Mouse (Mus musculus) neural tube, embryonic 12.5 days (tissue): ENCODE data around the gene Gm21943. TPM values are rescaled to one million over a fixed set of nuclear protein-coding genes. Genes with fewer than 3 reads are reported as not detected.
"Not testable (repeated sequence)": the region's sequence is repeated elsewhere in the genome, so short reads cannot be mapped to it uniquely, and the experiment has no call there.

Source experiments
- ATAC-seq: fragments of 200-750 bp; cut with Nextera tagmentation; 2 replicates; pipeline ENCODE4 v1.8.0; 2017; ENCODE audit warnings: low read depth, mild to moderate bottlenecking, moderate TSS enrichment, moderate library complexity; ENCODE audit not compliant: low FRiP score
- H3K27ac ChIP-seq: fragments of 300-500 bp; sonication (generic); 2 replicates; pipeline ENCODE4 v1.5.1; 2016
- H3K27me3 ChIP-seq: fragments of 300-500 bp; sonication (generic); replicated peaks from 2 replicates; pipeline ENCODE4 v1.6.1; 2016; ENCODE audit warnings: mild to moderate bottlenecking
- H3K36me3 ChIP-seq: fragments of 300-500 bp; sonication (generic); 2 replicates; pipeline ENCODE4 v1.6.1; 2016; ENCODE audit warnings: mild to moderate bottlenecking
- H3K4me1 ChIP-seq: fragments of 300-500 bp; sonication (generic); 2 replicates; pipeline ENCODE4 v1.6.1; 2016
- H3K4me2 ChIP-seq: fragments of 300-500 bp; sonication (generic); replicated peaks from 2 replicates; pipeline ENCODE4 v1.6.1; 2016; ENCODE audit warnings: mild to moderate bottlenecking
- H3K4me3 ChIP-seq: fragments of 300-500 bp; sonication (generic); 2 replicates; pipeline ENCODE4 v1.5.1; 2016
- H3K9ac ChIP-seq: fragments of 300-500 bp; sonication (generic); 2 replicates; pipeline ENCODE4 v1.6.1; 2016; ENCODE audit warnings: mild to moderate bottlenecking
- H3K9me3 ChIP-seq: fragments of 300-500 bp; sonication (generic); 2 replicates; pipeline ENCODE4 v1.6.1; 2016; ENCODE audit warnings: mild to moderate bottlenecking
- WGBS: fragments of 180-500 bp; shearing (Covaris S2); methylation state at CpG from one replicate; pipeline ENCODE4 v1.1.7; 2016; 5-methylcytosine and 5-hydroxymethylcytosine counted together
- polyA plus RNA-seq: library from polyadenylated mRNA; unstranded; fragments of >200 nt; fragmentation: Nextera tagmentation; extraction: Ambion mirVana; gene quantifications from 2 replicates; pipeline ENCODE4 v1.2.1, GENCODE M21; 2016

The Gm21943 gene
- not detected in 2 replicates for polyA plus RNA-seq

DNA sequence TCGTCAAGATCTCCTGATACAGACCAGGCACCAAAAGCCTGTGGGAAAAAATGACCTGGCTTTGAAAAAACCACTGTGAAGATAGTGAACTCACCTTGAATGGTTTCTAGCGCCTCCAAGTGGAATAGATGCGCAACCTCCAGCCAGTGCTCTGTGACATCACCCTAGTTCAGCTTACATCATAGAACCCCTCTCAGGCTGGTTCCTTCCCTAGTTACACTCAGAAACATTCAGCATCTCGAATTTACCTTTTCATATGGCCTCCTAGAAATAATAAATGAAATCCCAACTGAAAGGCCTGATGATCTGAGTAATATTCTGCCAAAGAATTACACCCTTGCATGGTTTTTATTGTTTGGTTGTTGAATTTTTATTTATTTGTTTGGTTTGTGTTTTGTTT lies at the start of gene Gm21943:
Gm21943 (minus strand) TSS at position 101 of the 400 bp plus-strand sequence.
- H3K4me2 ChIP-seq, H3K4me3 ChIP-seq, H3K4me1 ChIP-seq, H3K9ac ChIP-seq, H3K36me3 ChIP-seq, H3K27ac ChIP-seq, ATAC-seq, H3K9me3 ChIP-seq, H3K27me3 ChIP-seq: not testable (repeated sequence)
- no CpG with 5 or more reads among the region's 4 CpGs for WGBS

Other genes with a start within 250 kb of the Gm21943 start
- gene Gm28961, start 172.0 kb upstream of the Gm21943 start, polyA plus RNA-seq, result not detected in 2 replicates